Mouse (Mus musculus) kidney, adult 2 months (tissue): ENCODE measurements around the gene Slc38a10.

Source experiments
- CTCF ChIP-seq: fragments of 200-500 bp; conservative IDR thresholded peaks from 2 replicates; pipeline ENCODE4 v1.5.1; 2011; ENCODE audit warnings: low read depth, mild to moderate bottlenecking, control low read depth, low read length, moderate library complexity, mixed read lengths; ENCODE audit not compliant: insufficient read depth, insufficient read length
- POLR2A ChIP-seq: fragments of 200-500 bp; IDR thresholded peaks from one replicate; pipeline ENCODE4 v1.6.1; 2011; ENCODE audit warnings: low read depth, low read length, control low read depth

DNA sequence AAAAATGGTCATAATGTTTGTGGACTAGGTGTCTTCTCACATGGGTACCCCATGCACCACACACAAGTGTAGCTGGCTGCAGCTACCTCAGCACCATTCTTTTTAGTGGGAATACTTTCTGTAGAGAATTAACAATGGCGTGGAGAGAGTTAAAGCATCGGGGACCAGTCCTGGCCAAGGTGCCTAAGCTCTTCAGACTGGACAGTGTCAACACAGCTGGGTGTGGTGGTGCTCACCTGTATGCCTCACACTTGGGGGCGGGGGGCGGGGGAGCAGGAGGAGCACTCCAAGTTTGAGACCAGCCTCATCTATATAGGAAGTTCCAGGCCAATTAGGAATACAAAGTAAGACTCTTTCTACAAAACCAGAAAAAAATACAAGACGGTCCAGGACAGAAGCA is 17.0 kb downstream of the Slc38a10 start:
- no peak for TF ChIP-seq CTCF
- TF ChIP-seq POLR2A: no peak
